Mouse (Mus musculus): Measurements from ENCODE around the gene Mpp1. TPM values are rescaled to one million over a fixed set of nuclear protein-coding genes. Genes with fewer than 3 reads are reported as not detected.

Gene Mpp1
- polyA plus RNA-seq, 1 experiment from 2014 or later: 47.9 TPM

DNA sequence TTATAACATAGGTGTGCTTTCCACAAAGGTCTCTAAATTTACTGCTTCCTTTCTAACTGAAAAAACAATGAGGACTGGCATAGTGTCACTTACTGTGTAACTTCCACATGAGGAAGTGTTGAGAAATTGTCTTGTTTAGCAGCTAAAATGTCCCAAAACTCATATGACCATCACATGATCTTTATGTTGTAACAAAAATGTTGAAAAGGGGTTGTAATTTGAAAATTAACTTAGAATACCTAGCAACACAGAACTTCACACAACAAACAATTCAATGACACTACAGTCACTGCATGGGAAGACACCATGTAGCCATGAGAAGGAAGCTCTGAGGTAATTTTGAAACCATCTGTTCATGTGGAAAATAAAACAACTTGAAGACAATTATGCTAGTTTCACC is 3.9 kb downstream of the Mpp1 start:
- no peak for ATAC-seq (ENCODE audit: low FRiP score, low read depth)
- H3K36me3 ChIP-seq: peaks cover 15% of the 10 kb centered on the region
- H3K4me1 ChIP-seq: 0 out of 2 replicates have a peak, but pooled peaks cover 2% of the 10 kb centered on the region
- no peaks in the 10 kb centered on the region for H3K27me3 ChIP-seq
- no peak overlapping the region for H3K4me3 ChIP-seq
- no peak overlapping the region for H3K9ac ChIP-seq
- H3K4me2 ChIP-seq (replicated peaks): no peak overlapping the region
- no peaks in the 10 kb centered on the region for H3K9me3 ChIP-seq
- H3K27ac ChIP-seq: no peak overlapping the region

DNA sequence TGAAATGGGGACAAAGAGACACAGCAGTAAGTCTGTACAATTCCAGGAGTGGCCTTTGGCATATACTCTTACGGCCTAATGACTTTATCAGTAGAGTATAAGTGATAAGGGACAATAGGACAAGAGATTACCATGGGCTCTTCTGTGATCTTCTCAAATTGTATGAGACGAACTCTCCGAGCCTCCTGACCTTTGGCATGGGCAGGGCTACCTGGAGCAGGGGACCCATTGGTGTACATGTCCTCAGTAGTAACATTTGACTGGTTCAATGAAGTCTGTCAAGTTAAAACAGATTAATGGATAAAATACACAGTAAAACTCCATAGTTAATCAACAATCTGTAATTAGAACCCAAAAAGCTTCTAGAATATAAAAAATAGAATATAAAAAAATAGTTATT is 5.2 kb downstream of the Mpp1 start:
- Histone ChIP-seq H3K4me3 (no peak overlapping the region), H3K4me2 (replicated peaks) (no peak overlapping the region), H3K27ac (no peak overlapping the region), H3K9ac (no peak overlapping the region), H3K36me3 (peaks cover 15% of the 10 kb centered on the region), H3K9me3 (no peaks in the 10 kb centered on the region), H3K27me3 (no peaks in the 10 kb centered on the region), H3K4me1 (0 out of 2 replicates have a peak, but pooled peaks cover 2% of the 10 kb centered on the region)
- ATAC-seq (ENCODE audit: low FRiP score, low read depth): no peak
- WGBS: 96% methylated on average over 3 of the region's 3 CpGs

DNA sequence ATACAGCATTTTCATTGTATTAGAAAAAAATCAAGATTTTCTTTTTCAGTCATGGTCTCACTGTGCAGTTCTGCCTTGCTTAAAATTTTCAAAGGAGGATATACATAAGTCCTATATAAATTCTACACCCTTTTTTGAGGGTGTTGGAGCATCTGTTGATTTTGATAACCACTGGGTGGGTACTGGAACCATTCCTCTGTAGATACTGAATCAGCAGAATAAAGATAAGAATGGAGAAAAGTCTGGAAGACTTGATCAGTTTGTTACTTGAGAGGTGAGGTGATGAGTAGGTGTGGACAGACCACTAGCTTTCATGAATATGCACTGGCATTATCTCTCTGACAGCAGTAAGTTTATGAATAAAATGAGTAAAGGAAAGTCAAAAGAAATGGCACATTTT is 15.3 kb downstream of the Mpp1 start:
- Histone ChIP-seq H3K27ac (no peak overlapping the region), H3K27me3 (no peaks in the 10 kb centered on the region), H3K9me3 (no peaks in the 10 kb centered on the region), H3K36me3 (peaks cover 23% of the 10 kb centered on the region), H3K9ac (no peak overlapping the region), H3K4me3 (no peak overlapping the region), H3K4me2 (replicated peaks) (no peak overlapping the region), H3K4me1 (no peaks in the 10 kb centered on the region)
- ATAC-seq (ENCODE audit: low FRiP score, low read depth): no peak

DNA sequence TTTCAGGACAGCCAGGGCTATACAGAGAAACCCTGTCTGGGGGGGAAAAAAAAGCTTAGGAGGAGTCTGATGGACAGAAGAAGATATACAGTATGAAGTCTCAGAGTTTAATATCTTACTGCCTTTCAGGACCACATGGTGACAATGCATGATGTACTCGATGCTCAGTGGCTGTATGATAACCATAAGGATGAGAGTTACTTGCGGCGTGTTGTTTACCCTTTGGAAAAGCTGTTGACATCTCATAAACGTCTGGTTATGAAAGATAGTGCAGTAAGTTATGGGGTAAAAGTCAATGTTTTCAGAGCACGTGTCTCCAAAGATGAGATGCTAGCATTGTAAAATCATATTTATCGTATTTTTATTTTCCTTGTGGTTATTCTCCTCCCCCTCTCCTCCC is 28.5 kb downstream of the Mpp1 start:
- Histone ChIP-seq H3K4me3 (no peak overlapping the region), H3K9ac (no peak overlapping the region), H3K4me1 (no peaks in the 10 kb centered on the region), H3K27me3 (no peaks in the 10 kb centered on the region), H3K36me3 (peaks cover 50% of the 10 kb centered on the region), H3K4me2 (replicated peaks) (no peak overlapping the region), H3K9me3 (no peaks in the 10 kb centered on the region), H3K27ac (no peak overlapping the region)
- 94% methylated on average over 6 of the region's 6 CpGs for WGBS
- ATAC-seq (ENCODE audit: low FRiP score, low read depth): no peak

DNA sequence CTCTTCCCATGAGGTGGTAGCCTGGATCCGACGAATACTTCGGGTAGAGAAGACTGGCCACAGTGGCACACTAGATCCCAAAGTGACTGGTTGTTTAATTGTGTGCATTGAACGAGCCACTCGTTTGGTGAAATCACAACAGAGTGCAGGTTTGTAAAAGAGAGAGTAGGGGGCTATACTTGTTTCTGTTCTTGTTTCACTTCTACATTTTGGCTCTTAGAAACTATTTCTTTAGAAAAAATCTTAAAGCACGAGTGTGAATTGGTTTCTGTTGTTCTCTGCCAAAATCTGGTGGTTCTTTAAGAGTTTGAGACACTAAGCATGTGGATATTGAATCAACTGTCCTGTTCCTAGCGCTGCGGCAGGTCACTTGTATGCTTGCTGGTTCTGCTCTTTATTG is 32.0 kb downstream of the Mpp1 start:
- no peak for ATAC-seq (ENCODE audit: low FRiP score, low read depth)
- Histone ChIP-seq H3K27ac (no peak overlapping the region), H3K4me3 (no peak overlapping the region), H3K27me3 (no peaks in the 10 kb centered on the region), H3K36me3 (peaks cover 24% of the 10 kb centered on the region), H3K4me2 (replicated peaks) (no peak overlapping the region), H3K9ac (no peak overlapping the region), H3K4me1 (no peaks in the 10 kb centered on the region), H3K9me3 (no peaks in the 10 kb centered on the region)
- WGBS: 90% methylated on average over 8 of the region's 8 CpGs

DNA sequence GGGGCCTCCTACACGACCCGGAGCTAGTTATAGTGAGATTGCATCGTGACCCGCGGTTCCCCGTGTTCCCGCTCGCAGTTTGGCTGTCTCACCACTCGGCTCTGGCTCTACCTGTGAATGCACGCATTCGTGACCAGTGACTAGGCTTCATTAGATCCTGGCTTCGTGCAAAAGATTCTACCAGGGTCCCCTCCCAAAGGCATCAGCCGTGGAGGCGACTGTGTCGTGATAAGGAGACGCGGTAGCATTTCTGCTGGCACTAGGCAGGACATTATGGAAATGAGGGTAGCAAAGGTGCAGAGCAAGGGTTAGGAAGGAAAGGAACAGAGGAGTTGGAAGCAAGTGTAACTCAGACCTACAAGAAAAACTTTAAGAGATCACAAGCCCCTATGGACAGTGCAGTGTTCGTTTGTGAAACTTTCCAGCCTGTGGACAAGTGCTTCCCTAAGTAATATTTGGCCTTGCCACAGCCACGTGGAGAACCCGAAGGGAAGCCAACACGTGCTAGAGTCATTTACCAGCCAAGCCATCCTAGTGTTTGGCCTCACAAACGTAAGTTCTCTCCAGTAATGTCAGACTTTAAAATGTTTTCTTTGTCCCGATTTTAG is 34.5 kb downstream of the Mpp1 start:
- Histone ChIP-seq H3K27ac (peak overlapping the region; percentile 75; the same call in 1 of the 2 replicates), H3K36me3 (peaks cover 13% of the 10 kb centered on the region), H3K4me2 (replicated peaks) (peak overlapping the region; percentile 61), H3K9me3 (no peaks in the 10 kb centered on the region), H3K4me3 (peak overlapping the region; percentile 58), H3K4me1 (no peaks in the 10 kb centered on the region), H3K9ac (peak overlapping the region; percentile 72), H3K27me3 (no peaks in the 10 kb centered on the region)
- WGBS: 18% methylated on average over 23 of the region's 23 CpGs
- no peak for ATAC-seq (ENCODE audit: low FRiP score, low read depth)

DNA sequence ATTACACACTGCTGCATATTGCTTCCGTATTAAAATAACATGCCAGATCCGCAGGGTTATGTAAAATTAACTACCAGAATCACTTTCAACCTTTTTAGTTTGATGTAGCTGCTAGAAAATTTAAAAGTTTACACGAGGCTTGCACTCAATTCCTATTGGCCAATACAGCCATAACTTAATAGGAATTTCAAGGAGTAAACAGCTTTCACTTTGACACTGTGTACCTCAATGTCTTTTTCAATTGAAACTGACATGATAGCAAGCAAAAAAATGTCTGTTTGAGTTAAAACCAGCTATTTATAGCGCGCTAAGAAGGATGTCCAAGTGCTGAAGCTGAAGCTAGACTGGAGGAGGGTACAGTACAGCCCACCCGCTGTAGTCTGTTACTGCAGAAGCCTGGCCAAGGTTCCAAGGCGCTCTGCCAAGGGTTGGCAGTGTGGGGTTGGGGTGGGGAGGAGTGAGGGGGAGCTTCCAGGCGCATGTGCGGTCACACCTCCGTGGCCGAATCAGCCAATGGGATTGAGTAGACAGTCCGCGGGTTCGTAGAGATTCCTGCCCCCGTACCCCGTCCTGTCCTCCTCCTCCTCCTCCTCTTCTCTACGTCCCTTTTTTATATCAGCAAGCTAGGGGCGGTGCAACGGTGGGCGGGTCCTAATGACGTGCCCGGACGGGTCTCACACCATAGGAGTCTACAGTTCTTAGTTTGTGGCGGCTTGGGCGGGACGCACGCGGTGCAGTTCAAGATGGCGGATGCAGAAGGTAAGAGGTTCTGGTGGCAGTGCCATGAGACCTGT is 35.2 kb downstream of the Mpp1 start, which contains the start of gene Dkc1:
Gene Dkc1, plus strand, starts transcription at position 486 of the 794 bp plus-strand sequence.
- WGBS: 14% methylated on average over 29 of the region's 29 CpGs
- no peaks in the 10 kb centered on the region for H3K9me3 ChIP-seq

DNA sequence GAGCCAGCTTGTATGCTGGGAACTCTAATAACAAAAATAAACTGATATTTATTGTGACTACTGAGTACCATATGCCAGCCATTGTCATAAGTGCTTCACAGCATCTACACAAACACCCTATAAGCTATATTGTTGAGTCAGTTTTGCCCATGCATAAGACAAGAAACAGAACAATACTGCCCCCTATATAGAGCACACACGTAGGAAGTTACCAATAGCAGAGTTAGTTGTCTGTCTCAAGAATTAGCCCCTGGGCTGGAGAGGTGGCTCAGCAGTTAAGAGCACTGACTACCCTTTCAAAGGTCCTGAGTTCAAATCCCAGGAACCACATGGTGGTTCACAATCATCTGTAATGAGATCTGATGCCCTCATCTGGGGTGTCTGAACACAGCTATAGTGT is 45.2 kb downstream of the Mpp1 start:
- no peak for ATAC-seq (ENCODE audit: low FRiP score, low read depth)
- WGBS: 27% methylated on average over 1 of the region's 1 CpGs

More for the DNA sequence above, 35.2 kb downstream of the Mpp1 start, which contains the start of gene Dkc1:
- Histone ChIP-seq H3K9ac (peak within 1 kb of the TSS; percentile 72), H3K4me1 (no peaks in the 10 kb centered on the region), H3K36me3 (peaks cover 8% of the 10 kb centered on the region), H3K27ac (peak within 1 kb of the TSS; percentile 75; the same call in 1 of the 2 replicates), H3K4me2 (replicated peaks) (peak within 1 kb of the TSS; percentile 61), H3K4me3 (peak within 1 kb of the TSS; percentile 58), H3K27me3 (no peaks in the 10 kb centered on the region)
- ATAC-seq (ENCODE audit: low FRiP score, low read depth): peak; percentile 99

DNA sequence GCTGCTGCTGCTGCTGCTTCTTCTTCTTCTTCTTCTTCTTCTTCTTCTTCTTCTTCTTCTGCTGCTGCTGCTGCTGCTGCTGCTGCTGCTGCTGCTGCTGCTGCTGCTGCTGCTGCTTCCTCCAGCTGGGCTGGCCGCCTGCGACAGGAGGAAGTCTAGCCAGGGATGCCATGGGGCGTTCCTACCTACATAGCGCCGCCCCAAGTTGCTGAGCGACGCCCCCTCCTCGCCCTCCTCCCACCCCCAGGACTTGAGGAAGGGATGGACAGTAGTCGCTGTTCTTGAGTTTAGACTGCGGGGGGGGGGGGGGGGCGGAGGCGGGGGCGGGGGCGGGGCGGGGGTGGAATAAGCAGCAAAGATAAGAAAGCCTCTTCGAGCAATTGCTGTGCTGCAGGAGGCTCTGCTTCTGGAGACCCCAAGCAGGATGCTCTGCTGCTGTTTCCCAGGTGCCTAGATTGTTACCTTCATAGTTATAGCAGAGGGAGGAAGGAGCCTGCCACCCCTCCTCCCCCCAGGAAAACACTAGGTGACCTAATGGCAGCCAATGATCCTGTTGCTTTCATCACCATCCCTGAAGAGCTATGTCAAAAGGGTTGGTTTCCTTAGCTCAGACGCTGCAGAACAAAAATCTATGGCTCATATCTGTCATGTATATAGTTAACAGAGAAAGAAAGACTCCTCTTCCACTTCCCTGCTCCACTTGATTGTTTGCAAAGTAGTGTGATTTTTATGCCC is 45.9 kb downstream of the Mpp1 start, which contains the start of gene Gab3:
Gene Gab3, minus strand, starts transcription at position 685 of the 735 bp plus-strand sequence.
- no peaks in the 10 kb centered on the region for H3K27me3 ChIP-seq
- no peaks in the 10 kb centered on the region for H3K36me3 ChIP-seq
- no peaks in the 10 kb centered on the region for H3K4me1 ChIP-seq
- no peak within 1 kb of the TSS for H3K27ac ChIP-seq
- H3K9me3 ChIP-seq: no peaks in the 10 kb centered on the region
- peak within 1 kb of the TSS; percentile 64 for H3K4me2 ChIP-seq (replicated peaks)
- ATAC-seq (ENCODE audit: low FRiP score, low read depth): peak; percentile 78; the same call in 1 of the 2 replicates
- 19% methylated on average over 5 of the region's 17 CpGs for WGBS
- H3K9ac ChIP-seq: peak within 1 kb of the TSS; percentile 63
- H3K4me3 ChIP-seq: peak within 1 kb of the TSS; percentile 52

More for the DNA sequence above, 45.2 kb downstream of the Mpp1 start:
- no peak overlapping the region for H3K27ac ChIP-seq
- no peaks in the 10 kb centered on the region for H3K9me3 ChIP-seq
- no peak overlapping the region for H3K9ac ChIP-seq
- no peaks in the 10 kb centered on the region for H3K4me1 ChIP-seq
- H3K27me3 ChIP-seq: no peaks in the 10 kb centered on the region
- H3K4me3 ChIP-seq: no peak overlapping the region
- H3K4me2 ChIP-seq (replicated peaks): no peak overlapping the region
- H3K36me3 ChIP-seq: no peaks in the 10 kb centered on the region

DNA sequence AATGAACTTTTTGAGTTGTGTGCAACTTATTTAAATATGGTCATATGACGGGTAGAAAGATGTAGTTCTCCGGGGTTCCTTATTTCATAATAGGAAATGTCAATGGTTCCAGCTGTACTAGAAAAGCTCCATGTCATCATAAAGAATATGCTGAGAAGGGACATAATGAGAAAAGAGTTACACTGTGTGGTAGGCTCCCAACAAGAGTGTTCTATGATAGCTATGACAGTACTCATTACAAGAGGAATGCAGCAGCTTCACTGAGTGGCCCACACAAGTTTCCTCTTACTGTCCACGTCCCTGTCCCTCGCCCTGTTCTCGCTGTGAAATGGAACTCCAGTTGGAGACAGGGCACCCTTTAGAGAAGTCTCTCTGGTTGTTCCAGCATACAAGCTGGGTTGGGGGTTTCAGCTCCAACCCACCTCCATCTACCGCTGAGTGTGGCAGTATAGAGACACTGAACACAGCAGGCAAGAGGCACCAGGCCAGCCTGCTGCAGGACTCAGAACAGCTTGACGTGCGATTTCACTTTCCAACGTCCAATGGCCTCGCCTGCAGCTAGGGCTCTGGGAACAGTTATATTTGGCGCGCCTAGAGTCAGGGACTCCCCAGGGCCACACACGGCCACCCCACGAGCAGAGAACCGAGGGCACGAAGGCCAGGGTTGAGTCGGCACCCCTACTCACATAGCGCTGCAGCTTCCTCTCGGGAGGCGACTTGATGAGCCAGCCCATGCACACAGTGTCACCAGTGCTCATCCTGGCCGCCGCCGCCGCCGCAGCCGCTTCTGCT is 46.6 kb downstream of the Mpp1 start:
- Histone ChIP-seq H3K36me3 (no peaks in the 10 kb centered on the region), H3K27ac (no peak overlapping the region), H3K4me3 (peak overlapping the region; percentile 52), H3K9ac (peak overlapping the region; percentile 63), H3K9me3 (no peaks in the 10 kb centered on the region), H3K4me1 (no peaks in the 10 kb centered on the region), H3K27me3 (no peaks in the 10 kb centered on the region), H3K4me2 (replicated peaks) (peak overlapping the region; percentile 64)
- ATAC-seq (ENCODE audit: low FRiP score, low read depth): peak; percentile 59; the same call in 1 of the 2 replicates
- WGBS: 23% methylated on average over 26 of the region's 26 CpGs

DNA sequence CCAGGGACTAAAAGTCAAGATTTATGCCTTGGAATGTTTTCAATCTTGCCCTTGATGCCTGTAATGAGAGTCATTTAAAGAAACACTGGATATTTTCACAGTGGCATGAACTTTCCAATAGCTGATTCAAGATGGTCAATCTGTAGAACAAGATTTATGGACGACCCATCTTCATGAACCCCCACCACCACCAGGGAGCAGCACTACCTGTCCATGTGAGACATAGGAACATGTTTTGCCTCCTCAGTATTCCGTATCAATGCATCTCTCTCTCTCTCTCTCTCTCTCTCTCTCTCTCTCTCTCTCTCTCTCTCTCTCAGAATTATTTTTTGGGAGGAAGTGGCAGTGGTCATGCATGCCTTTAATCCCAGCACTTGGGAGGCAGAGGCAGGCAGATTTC is 48.5 kb downstream of the Mpp1 start:
- no peak overlapping the region for H3K27ac ChIP-seq
- no peak for ATAC-seq (ENCODE audit: low FRiP score, low read depth)
- no peaks in the 10 kb centered on the region for H3K36me3 ChIP-seq
- WGBS: 71% methylated on average over 2 of the region's 2 CpGs
- H3K4me1 ChIP-seq: no peaks in the 10 kb centered on the region
- no peaks in the 10 kb centered on the region for H3K9me3 ChIP-seq
- no peak overlapping the region for H3K4me3 ChIP-seq
- H3K27me3 ChIP-seq: no peaks in the 10 kb centered on the region
- no peak overlapping the region for H3K4me2 ChIP-seq (replicated peaks)
- H3K9ac ChIP-seq: no peak overlapping the region
